Mouse (Mus musculus): ENCODE measurements around the gene Cdk14.

DNA sequence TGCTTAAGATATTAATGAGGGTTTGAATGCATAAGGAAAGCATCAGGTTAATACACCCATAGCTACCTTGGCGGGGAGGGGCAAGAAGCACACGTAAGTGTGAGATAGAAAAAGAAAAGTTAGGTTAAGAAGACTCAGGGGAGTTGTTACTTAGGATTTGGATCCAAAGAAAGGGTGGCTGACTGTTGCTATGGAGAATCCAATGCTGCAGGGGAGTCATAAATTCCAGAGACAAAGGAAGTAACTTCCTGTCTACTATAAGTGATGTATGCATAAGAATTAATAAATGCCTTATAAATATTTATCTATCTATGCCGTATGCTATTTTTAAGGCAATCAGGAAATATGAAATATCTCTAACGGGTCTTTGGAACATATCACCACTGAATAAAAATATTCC lies 527.4 kb downstream of the Cdk14 start:
- no peak for TF ChIP-seq CTCF (IDR thresholded peaks at IDR 0.05)
- no peak for TF ChIP-seq EP300 (IDR thresholded peaks at IDR 0.05)
